Mouse (Mus musculus): ENCODE results near the gene Slc35f3.

- no peak for TF ChIP-seq CTCF (IDR thresholded peaks at IDR 0.05; ENCODE audit: low read depth, low read length)
- no peak for TF ChIP-seq POLR2A (IDR thresholded peaks at IDR 0.05; ENCODE audit: extremely low read depth, insufficient read depth, low read length)
These were observed 82.9 kb downstream of the Slc35f3 start for GRCm38 (mm10) chr8:126381299-126381698.

Data from liver, adult 2 months (tissue).